Mouse (Mus musculus): Measurements from ENCODE around the gene Psmb5.

GRCm38 (mm10) chr14:54609245-54609644 lies 8.6 kb downstream of the Psmb5 start:
- TF ChIP-seq CTCF (IDR thresholded peaks at IDR 0.05; ENCODE audit: low read depth, low read length) (no peak), POLR2A (IDR thresholded peaks at IDR 0.05; ENCODE audit: borderline replicate concordance, low read depth, low read length) (no peak)
